Mouse (Mus musculus) cerebellum, adult 2 months (tissue): Measurements from ENCODE around the gene Ly6g5b.

Experiments
- CTCF ChIP-seq: fragments of 200-500 bp; IDR thresholded peaks from 2 replicates; pipeline ENCODE4 v1.5.1; 2011; ENCODE audit warnings: low read depth, mild to moderate bottlenecking, control low read depth, low read length, moderate library complexity, borderline replicate concordance; ENCODE audit not compliant: insufficient read depth
- POLR2A ChIP-seq: fragments of 200-500 bp; IDR thresholded peaks from 2 replicates; pipeline ENCODE4 v1.6.1; 2011; ENCODE audit warnings: low read length, control low read depth, borderline replicate concordance; ENCODE audit not compliant: insufficient read depth

DNA sequence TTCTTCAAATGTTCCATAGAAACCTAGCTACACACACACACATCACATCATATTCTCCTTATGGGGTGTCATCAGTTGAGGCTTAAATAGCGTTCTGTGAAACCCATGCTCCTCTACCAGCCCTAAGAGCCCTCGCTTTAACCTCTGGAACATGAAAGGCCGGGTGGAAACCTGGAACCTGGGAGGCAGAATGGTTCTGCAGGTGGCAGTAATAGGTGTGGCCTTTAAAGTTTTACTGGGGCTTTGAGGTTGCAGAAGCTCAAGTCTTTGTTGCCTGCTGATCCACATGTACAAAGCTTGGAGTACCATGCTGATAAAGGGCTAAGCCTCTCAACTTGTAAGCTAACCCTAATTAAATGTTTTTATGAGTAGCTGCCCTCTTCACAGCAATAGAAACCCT, 32.1 kb upstream of the Ly6g5b start:
- TF ChIP-seq POLR2A (no peak), CTCF (no peak)
